Mouse (Mus musculus): ENCODE data around the gene Dusp23.

- TF ChIP-seq GATA1 (IDR thresholded peaks at IDR 0.05; ENCODE audit: borderline replicate concordance, low read length): no peak
- no peak for TF ChIP-seq FLI1 (IDR thresholded peaks at IDR 0.05; ENCODE audit: low read length)
Observed at GRCm38 (mm10) chr1:172585612-172586567, 46.9 kb downstream of the Dusp23 start.
